Mouse (Mus musculus) erythroblast, embryonic 14.5 days (primary cell): ENCODE results near the gene Pnpla8.

Source experiments
- GATA1 ChIP-seq: IDR thresholded peaks from 2 replicates; pipeline ENCODE4 v1.6.1; 2012; ENCODE audit warnings: low read length, inconsistent platforms, mixed read lengths
- TAL1 ChIP-seq: IDR thresholded peaks from 3 replicates; pipeline ENCODE4 v1.6.1; 2012; ENCODE audit warnings: low read length, inconsistent platforms, mixed read lengths

GRCm38 (mm10) chr12:44223044-44223443 is 1.9 kb downstream of the Pnpla8 start:
- no peak for TF ChIP-seq TAL1
- TF ChIP-seq GATA1: no peak
